Comparison of ENCODE assay signal across 12 mouse cellular contexts in genomic region chr1:155060832-155061801, GRCm38 (mm10). TPM values are rescaled to one million over a fixed set of nuclear protein-coding genes. Genes with fewer than 3 reads are reported as not detected.
DNase-seq lines count a peak whose midpoint lies in the region; ATAC-seq lines count a peak whose summit lies in the region.
"Had no signal": no experiment of that assay in that cellular context is flagged by ENCODE, and none has a peak within 500 bp of the region (broad histone marks: within the 10 kb centered on the region; RNA-seq: fewer than 3 reads in every experiment).

No protein-coding gene starts in this region.

- H3K27ac ChIP-seq in forebrain, embryonic 14.5 days (ENCODE audit: low read depth, low read length), result no peak overlapping the region
- H3K27ac ChIP-seq in forebrain, embryonic 11.5 days (ENCODE audit: low read depth, low read length), result no peak overlapping the region
- no peak overlapping the region for H3K27ac ChIP-seq in kidney, embryonic 15.5 days
- no peak overlapping the region for H3K27ac ChIP-seq in neural tube, embryonic 12.5 days
- H3K27ac ChIP-seq in neural tube, embryonic 15.5 days (replicated peaks), result no peak overlapping the region
- peak overlapping the region; percentile 47 for H3K27ac ChIP-seq in neural tube, embryonic 13.5 days (replicated peaks)

- H3K36me3 ChIP-seq in forebrain, embryonic 14.5 days (ENCODE audit: control insufficient read depth, insufficient read depth, low read length), result no peaks in the 10 kb centered on the region
- H3K36me3 ChIP-seq in forebrain, embryonic 11.5 days (ENCODE audit: control insufficient read depth, insufficient read depth, low read length), result no peaks in the 10 kb centered on the region
- no peaks in the 10 kb centered on the region for H3K36me3 ChIP-seq in kidney, embryonic 15.5 days
- no peaks in the 10 kb centered on the region for H3K36me3 ChIP-seq in neural tube, embryonic 12.5 days
- H3K36me3 ChIP-seq in neural tube, embryonic 15.5 days, result no peaks in the 10 kb centered on the region
- H3K36me3 ChIP-seq in neural tube, embryonic 13.5 days, result no peaks in the 10 kb centered on the region

- H3K4me3 ChIP-seq in forebrain, embryonic 14.5 days (ENCODE audit: low read depth, low read length), result no peak overlapping the region
- no peak overlapping the region for H3K4me3 ChIP-seq in forebrain, embryonic 11.5 days (ENCODE audit: low read depth, low read length)
- no peak overlapping the region for H3K4me3 ChIP-seq in kidney, embryonic 15.5 days (replicated peaks)
- H3K4me3 ChIP-seq in neural tube, embryonic 12.5 days, result no peak overlapping the region
- no peak overlapping the region for H3K4me3 ChIP-seq in neural tube, embryonic 15.5 days (replicated peaks)
- no peak overlapping the region for H3K4me3 ChIP-seq in neural tube, embryonic 13.5 days

- no peak overlapping the region for H3K9ac ChIP-seq in forebrain, embryonic 14.5 days (ENCODE audit: low read length)
- no peak overlapping the region for H3K9ac ChIP-seq in forebrain, embryonic 11.5 days (ENCODE audit: low read length)
- H3K9ac ChIP-seq in kidney, embryonic 15.5 days, result no peak overlapping the region
- H3K9ac ChIP-seq in neural tube, embryonic 12.5 days, result no peak overlapping the region
- H3K9ac ChIP-seq in neural tube, embryonic 15.5 days (replicated peaks), result no peak overlapping the region
- no peak overlapping the region for H3K9ac ChIP-seq in neural tube, embryonic 13.5 days

- DNase-seq in forebrain, embryonic 14.5 days (ENCODE audit: low spot score), result no peak
- DNase-seq in forebrain, embryonic 11.5 days (ENCODE audit: low spot score), result no peak
- DNase-seq in kidney, adult 11 months, result peak; percentile 8
- DNase-seq in thymus, postnatal 0 days (ENCODE audit: low spot score), result no peak
- DNase-seq: cerebellum, adult 11 months; right cerebral cortex, postnatal 25 days; thymus, postnatal 25 days had no signal

- no peaks in the 10 kb centered on the region for H3K9me3 ChIP-seq in forebrain, embryonic 14.5 days (replicated peaks; ENCODE audit: control insufficient read depth, low read length)
- no peaks in the 10 kb centered on the region for H3K9me3 ChIP-seq in forebrain, embryonic 11.5 days (ENCODE audit: control insufficient read depth, low read length)
- H3K9me3 ChIP-seq in kidney, embryonic 15.5 days (replicated peaks), result no peaks in the 10 kb centered on the region
- no peaks in the 10 kb centered on the region for H3K9me3 ChIP-seq in neural tube, embryonic 12.5 days
- no peaks in the 10 kb centered on the region for H3K9me3 ChIP-seq in neural tube, embryonic 15.5 days (replicated peaks)
- no peaks in the 10 kb centered on the region for H3K9me3 ChIP-seq in neural tube, embryonic 13.5 days

- ATAC-seq in forebrain, embryonic 14.5 days, result peak; percentile 8; the same call in 1 of the 2 replicates
- no peak for ATAC-seq in forebrain, embryonic 11.5 days (replicated peaks; ENCODE audit: low FRiP score)
- no peak for ATAC-seq in kidney, embryonic 15.5 days (replicated peaks; ENCODE audit: low FRiP score)
- ATAC-seq in neural tube, embryonic 12.5 days (ENCODE audit: low FRiP score, low read depth), result 0 out of 2 replicates have a peak, but pooled peaks have one; percentile 35
- ATAC-seq in neural tube, embryonic 15.5 days (ENCODE audit: low FRiP score), result no peak
- ATAC-seq in neural tube, embryonic 13.5 days (ENCODE audit: low read depth), result peak; percentile 37; the same call in 1 of the 2 replicates

- WGBS in forebrain, embryonic 14.5 days, result 86% methylated on average over 17 of the region's 17 CpGs
- 85% methylated on average over 17 of the region's 17 CpGs for WGBS in forebrain, embryonic 11.5 days
- WGBS in kidney, embryonic 15.5 days, result 78% methylated on average over 17 of the region's 17 CpGs
- 65% methylated on average over 17 of the region's 17 CpGs for WGBS in neural tube, embryonic 12.5 days
- 55% methylated on average over 17 of the region's 17 CpGs for WGBS in neural tube, embryonic 15.5 days
- WGBS in neural tube, embryonic 13.5 days, result 54% methylated on average over 17 of the region's 17 CpGs

- no peaks in the 10 kb centered on the region for H3K27me3 ChIP-seq in forebrain, embryonic 14.5 days (replicated peaks; ENCODE audit: control insufficient read depth, insufficient read depth, low read length)
- H3K27me3 ChIP-seq in forebrain, embryonic 11.5 days (ENCODE audit: control insufficient read depth, insufficient read depth, low read length), result no peaks in the 10 kb centered on the region
- 0 out of 2 replicates have a peak, but pooled peaks cover 3% of the 10 kb centered on the region for H3K27me3 ChIP-seq in kidney, embryonic 15.5 days
- no peaks in the 10 kb centered on the region for H3K27me3 ChIP-seq in neural tube, embryonic 12.5 days (replicated peaks)
- no peaks in the 10 kb centered on the region for H3K27me3 ChIP-seq in neural tube, embryonic 15.5 days (replicated peaks)
- H3K27me3 ChIP-seq in neural tube, embryonic 13.5 days, result no peaks in the 10 kb centered on the region

- peaks cover 14% of the 10 kb centered on the region for H3K4me1 ChIP-seq in forebrain, embryonic 14.5 days (ENCODE audit: control insufficient read depth, insufficient read depth, low read length)
- H3K4me1 ChIP-seq in forebrain, embryonic 11.5 days (replicated peaks; ENCODE audit: control insufficient read depth, insufficient read depth, low read length), result 0 out of 2 replicates have a peak, but pooled peaks cover 3% of the 10 kb centered on the region
- peaks cover 42% of the 10 kb centered on the region for H3K4me1 ChIP-seq in kidney, embryonic 15.5 days
- H3K4me1 ChIP-seq in neural tube, embryonic 12.5 days, result peaks cover 19% of the 10 kb centered on the region; the same call in 1 of the 2 replicates
- H3K4me1 ChIP-seq in neural tube, embryonic 15.5 days, result peaks cover 26% of the 10 kb centered on the region
- H3K4me1 ChIP-seq in neural tube, embryonic 13.5 days (replicated peaks), result peaks cover 54% of the 10 kb centered on the region

- no peak overlapping the region for H3K4me2 ChIP-seq in forebrain, embryonic 14.5 days (ENCODE audit: low read length)
- no peak overlapping the region for H3K4me2 ChIP-seq in forebrain, embryonic 11.5 days (ENCODE audit: low read depth, low read length, severe bottlenecking)
- H3K4me2 ChIP-seq in kidney, embryonic 15.5 days, result no peak overlapping the region
- no peak overlapping the region for H3K4me2 ChIP-seq in neural tube, embryonic 12.5 days (replicated peaks)
- H3K4me2 ChIP-seq in neural tube, embryonic 15.5 days, result no peak overlapping the region
- H3K4me2 ChIP-seq in neural tube, embryonic 13.5 days, result no peak overlapping the region
- H3K4me2 ChIP-seq: liver, embryonic 11.5 days had no signal

RNA-seq across cellular contexts. Expression of gene Ier5, which starts 38.3 kb away (rescaled TPM):
- 19.5 and 24.6 TPM in 2 replicates for polyA plus RNA-seq in forebrain, embryonic 14.5 days (2014; fragmentation: Nextera tagmentation; extraction: Ambion mirVana)
- 19.4 and 28.0 TPM in 2 replicates for polyA plus RNA-seq in forebrain, embryonic 11.5 days (2014; fragmentation: Nextera tagmentation; extraction: Ambion mirVana)
- 7.5 and 7.6 TPM in 2 replicates for polyA plus RNA-seq in kidney, embryonic 15.5 days (2015; fragmentation: Nextera tagmentation; extraction: Ambion mirVana)
- 18.9 and 23.2 TPM in 2 replicates for polyA plus RNA-seq in neural tube, embryonic 12.5 days (2016; fragmentation: Nextera tagmentation; extraction: Ambion mirVana)
- 3.9 and 4.8 TPM in 2 replicates for polyA plus RNA-seq in neural tube, embryonic 15.5 days (2015; fragmentation: Nextera tagmentation; extraction: Ambion mirVana)
- polyA plus RNA-seq in neural tube, embryonic 13.5 days (2015; fragmentation: Nextera tagmentation; extraction: Ambion mirVana), result 7.5 and 7.9 TPM in 2 replicates
- 6.4 and 10.8 TPM in 2 replicates for polyA plus RNA-seq in thymus, postnatal 0 days (2015; fragmentation: Nextera tagmentation; extraction: Ambion mirVana)

Comparison
In these comparisons a context has a peak if more than half of its experiments do, and no peak if none do; other contexts are left out.
1. ATAC-seq: peak in forebrain, embryonic 14.5 days (single experiment), neural tube, embryonic 12.5 days (single experiment) and neural tube, embryonic 13.5 days (single experiment); none in forebrain, embryonic 11.5 days (single experiment), kidney, embryonic 15.5 days (single experiment) and neural tube, embryonic 15.5 days (single experiment).